Mouse (Mus musculus): ENCODE data around the gene Soga1. TPM values are rescaled to one million over a fixed set of nuclear protein-coding genes. Genes with fewer than 3 reads are reported as not detected.

Gene Soga1
- polyA plus RNA-seq, 1 experiment from 2014 or later: 0.65 TPM

- TF ChIP-seq CTCF (IDR thresholded peaks at IDR 0.05; ENCODE audit: low read depth) (no peak), EP300 (optimal IDR thresholded peaks at IDR 0.05) (no peak)
- Histone ChIP-seq H3K9ac (ENCODE audit: low read length) (no peak overlapping the region), H3K27me3 (ENCODE audit: control insufficient read depth, insufficient read depth, low read length) (no peaks in the 10 kb centered on the region), H3K4me3 (ENCODE audit: low read depth, low read length) (no peak overlapping the region), H3K27ac (replicated peaks) (0 out of 2 replicates have a peak overlapping the region, but pooled peaks have one; percentile 8), H3K4me2 (replicated peaks; ENCODE audit: low read depth) (0 out of 2 replicates have a peak overlapping the region, but pooled peaks have one; percentile 3), H3K36me3 (ENCODE audit: control insufficient read depth, insufficient read depth, low read length) (no peaks in the 10 kb centered on the region; the same call in 1 of the 2 replicates), H3K9me3 (ENCODE audit: control insufficient read depth, low read length) (no peaks in the 10 kb centered on the region), H3K4me1 (replicated peaks; ENCODE audit: control insufficient read depth, insufficient read depth) (peaks cover 4% of the 10 kb centered on the region; the same call in 1 of the 2 replicates)
- WGBS: 39% methylated on average over 11 of the region's 11 CpGs
- DNase-seq (ENCODE audit: low spot score): no peak
- ATAC-seq (ENCODE audit: low FRiP score, low TSS enrichment): no peak
Observed at GRCm38 (mm10) chr2:157010634-157011310, 68.3 kb downstream of the Soga1 start.

- ATAC-seq (ENCODE audit: low FRiP score, low TSS enrichment) (no peak), DNase-seq (ENCODE audit: low spot score) (no peak)
- Histone ChIP-seq H3K36me3 (ENCODE audit: control insufficient read depth, insufficient read depth, low read length) (no peaks in the 10 kb centered on the region; the same call in 1 of the 2 replicates), H3K9me3 (ENCODE audit: control insufficient read depth, low read length) (no peaks in the 10 kb centered on the region), H3K4me1 (replicated peaks; ENCODE audit: control insufficient read depth, insufficient read depth) (peaks cover 4% of the 10 kb centered on the region; the same call in 1 of the 2 replicates), H3K4me3 (ENCODE audit: low read depth, low read length) (no peak overlapping the region), H3K4me2 (replicated peaks; ENCODE audit: low read depth) (no peak overlapping the region), H3K27me3 (ENCODE audit: control insufficient read depth, insufficient read depth, low read length) (no peaks in the 10 kb centered on the region), H3K27ac (replicated peaks) (no peak overlapping the region), H3K9ac (ENCODE audit: low read length) (no peak overlapping the region)
- TF ChIP-seq CTCF (IDR thresholded peaks at IDR 0.05; ENCODE audit: low read depth) (no peak), EP300 (optimal IDR thresholded peaks at IDR 0.05) (no peak)
Observed at GRCm38 (mm10) chr2:157010121-157010520, 68.9 kb downstream of the Soga1 start.

DNA sequence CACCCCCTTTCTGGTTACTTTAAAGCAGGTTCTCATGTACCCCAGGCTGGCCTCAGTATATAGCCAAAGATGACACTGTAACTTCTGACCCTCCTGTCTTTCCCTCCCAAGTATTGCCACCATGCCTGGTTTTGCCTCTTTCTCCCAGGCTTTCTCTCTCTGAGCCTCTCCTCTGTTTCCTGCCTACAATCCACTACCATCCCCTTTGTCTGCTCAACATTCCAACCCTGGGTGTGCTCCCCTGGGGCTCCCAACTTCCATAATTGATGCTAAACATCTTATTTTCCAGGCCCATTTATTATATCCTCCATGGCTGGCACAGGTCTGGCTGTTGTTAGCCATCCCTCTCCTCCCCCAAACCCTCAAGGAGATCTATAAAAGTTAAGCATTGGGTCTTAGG lies 70.5 kb downstream of the Soga1 start:
- DNase-seq (ENCODE audit: low spot score) (no peak), ATAC-seq (ENCODE audit: low FRiP score, low TSS enrichment) (no peak)
- H3K4me2 ChIP-seq (replicated peaks; ENCODE audit: low read depth): no peak overlapping the region
- H3K27ac ChIP-seq (replicated peaks): no peak overlapping the region
- no peaks in the 10 kb centered on the region for H3K27me3 ChIP-seq (ENCODE audit: control insufficient read depth, insufficient read depth, low read length)
- no peak for TF ChIP-seq EP300 (optimal IDR thresholded peaks at IDR 0.05)
- no peak for TF ChIP-seq CTCF (IDR thresholded peaks at IDR 0.05; ENCODE audit: low read depth)
- no peak overlapping the region for H3K4me3 ChIP-seq (ENCODE audit: low read depth, low read length)
- H3K36me3 ChIP-seq (ENCODE audit: control insufficient read depth, insufficient read depth, low read length): no peaks in the 10 kb centered on the region; the same call in 1 of the 2 replicates
- no peaks in the 10 kb centered on the region for H3K9me3 ChIP-seq (ENCODE audit: control insufficient read depth, low read length)
- H3K4me1 ChIP-seq (replicated peaks; ENCODE audit: control insufficient read depth, insufficient read depth): peaks cover 4% of the 10 kb centered on the region; the same call in 1 of the 2 replicates
- H3K9ac ChIP-seq (ENCODE audit: low read length): no peak overlapping the region

- no peak; the same call in 1 of the 2 replicates for ATAC-seq (ENCODE audit: low FRiP score, low TSS enrichment)
- WGBS: 27% methylated on average over 5 of the region's 5 CpGs
- peak overlapping the region; percentile 98 for H3K4me2 ChIP-seq (replicated peaks; ENCODE audit: low read depth)
- H3K27me3 ChIP-seq (ENCODE audit: control insufficient read depth, insufficient read depth, low read length): no peaks in the 10 kb centered on the region
- peaks cover 4% of the 10 kb centered on the region; the same call in 1 of the 2 replicates for H3K4me1 ChIP-seq (replicated peaks; ENCODE audit: control insufficient read depth, insufficient read depth)
- H3K36me3 ChIP-seq (ENCODE audit: control insufficient read depth, insufficient read depth, low read length): no peaks in the 10 kb centered on the region; the same call in 1 of the 2 replicates
- no peaks in the 10 kb centered on the region for H3K9me3 ChIP-seq (ENCODE audit: control insufficient read depth, low read length)
- no peak for TF ChIP-seq EP300 (optimal IDR thresholded peaks at IDR 0.05)
- TF ChIP-seq CTCF (IDR thresholded peaks at IDR 0.05; ENCODE audit: low read depth): no peak
- H3K9ac ChIP-seq (ENCODE audit: low read length): peak overlapping the region; percentile 73
- DNase-seq (ENCODE audit: low spot score): no peak
- H3K4me3 ChIP-seq (ENCODE audit: low read depth, low read length): peak overlapping the region; percentile 66
- peak overlapping the region; percentile 75 for H3K27ac ChIP-seq (replicated peaks)
Observed at GRCm38 (mm10) chr2:157007234-157007596, 71.8 kb downstream of the Soga1 start.

DNA sequence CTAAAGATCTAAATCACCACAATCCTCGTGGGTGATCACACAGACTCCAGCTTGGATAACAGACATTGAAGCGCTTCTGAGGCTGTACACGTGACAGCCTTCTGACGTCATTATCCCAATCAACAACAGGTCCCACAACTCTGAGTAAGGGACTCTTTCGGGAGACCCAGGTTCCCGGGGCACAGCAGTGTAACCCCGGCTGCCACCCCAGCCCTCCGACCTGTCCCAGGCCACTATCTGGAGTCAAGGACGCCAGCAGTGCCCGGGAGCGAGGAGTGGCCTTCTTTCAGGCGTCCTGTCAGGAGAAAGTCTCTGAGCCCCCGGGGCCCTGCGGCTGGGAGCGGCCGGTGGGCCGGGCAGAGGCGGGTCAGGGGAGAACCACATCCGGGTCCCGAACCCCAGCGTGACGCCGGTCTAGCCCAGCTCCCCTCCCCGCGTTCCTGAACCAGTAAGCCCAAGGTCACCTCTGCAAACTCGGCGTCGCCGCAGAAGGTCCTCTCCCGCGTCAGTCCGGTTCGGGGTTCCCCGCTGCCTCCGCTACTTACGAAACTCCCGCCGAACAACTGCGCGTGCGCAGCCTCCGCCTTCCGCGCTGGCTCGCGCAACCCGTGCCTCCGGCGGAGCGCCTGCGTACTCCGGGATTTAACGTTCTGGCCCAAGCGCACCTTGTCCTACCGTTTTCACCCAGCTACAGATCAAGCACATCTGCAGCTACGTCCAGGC lies 72.4 kb downstream of the Soga1 start, which contains the start of gene Dsn1:
Gene Dsn1, minus strand, starts transcription at position 644 of the 723 bp plus-strand sequence.
- peak within 1 kb of the TSS; percentile 75 for H3K27ac ChIP-seq (replicated peaks)
- peak within 1 kb of the TSS; percentile 66 for H3K4me3 ChIP-seq (ENCODE audit: low read depth, low read length)
- no peaks in the 10 kb centered on the region for H3K9me3 ChIP-seq (ENCODE audit: control insufficient read depth, low read length)
- no peaks in the 10 kb centered on the region; the same call in 1 of the 2 replicates for H3K36me3 ChIP-seq (ENCODE audit: control insufficient read depth, insufficient read depth, low read length)
- ATAC-seq (ENCODE audit: low FRiP score, low TSS enrichment) (peak; percentile 80), DNase-seq (ENCODE audit: low spot score) (peak; percentile 89)
- H3K4me1 ChIP-seq (replicated peaks; ENCODE audit: control insufficient read depth, insufficient read depth): peaks cover 4% of the 10 kb centered on the region; the same call in 1 of the 2 replicates
- H3K4me2 ChIP-seq (replicated peaks; ENCODE audit: low read depth): peak within 1 kb of the TSS; percentile 98
- WGBS: under 1% methylated on average over 54 of the region's 56 CpGs
- no peaks in the 10 kb centered on the region for H3K27me3 ChIP-seq (ENCODE audit: control insufficient read depth, insufficient read depth, low read length)
- TF ChIP-seq CTCF (IDR thresholded peaks at IDR 0.05; ENCODE audit: low read depth): no peak
- no peak for TF ChIP-seq EP300 (optimal IDR thresholded peaks at IDR 0.05)
- H3K9ac ChIP-seq (ENCODE audit: low read length): peak within 1 kb of the TSS; percentile 73

Measured in stomach, postnatal 0 days (tissue).